Mouse (Mus musculus) ovary, adult 18-20 months (tissue): ENCODE data around the gene Neu3.
A peak's percentile ranks its signal among the peaks of the same experiment; 100 is the strongest.

Experiments
- DNase-seq: peaks from one replicate; pipeline ENCODE4 v3.0.0; 2022; ENCODE audit warnings: low spot score, mixed read lengths

The Neu3 gene

GRCm38 (mm10) chr7:99828083-99828570, at the start of gene Neu3:
Neu3 (minus strand) TSS chr7:99828417.
- DNase-seq, result peak; percentile 91

GRCm38 (mm10) chr7:99876345-99876744, 48.1 kb upstream of the Neu3 start:
- peak; percentile 34 for DNase-seq

- DNase-seq, result no peak
Measured at GRCm38 (mm10) chr7:99875891-99876290, 47.7 kb upstream of the Neu3 start.

- no peak for DNase-seq
Measured at GRCm38 (mm10) chr7:99873965-99874364, 45.7 kb upstream of the Neu3 start.

GRCm38 (mm10) chr7:99869296-99869695, 41.1 kb upstream of the Neu3 start:
- DNase-seq, result no peak

- no peak for DNase-seq
Measured at GRCm38 (mm10) chr7:99865219-99865618, 37.0 kb upstream of the Neu3 start.

- DNase-seq, result no peak
Measured at GRCm38 (mm10) chr7:99864241-99865028, 36.2 kb upstream of the Neu3 start.

GRCm38 (mm10) chr7:99863362-99863761, 35.1 kb upstream of the Neu3 start, which contains the start of gene Spcs2:
Spcs2 (minus strand) TSS chr7:99863462.
- no peak for DNase-seq

- peak; percentile 97 for DNase-seq
Measured at GRCm38 (mm10) chr7:99858813-99859585, 30.8 kb upstream of the Neu3 start, which contains the start of gene Xrra1. Xrra1 (plus strand) TSS chr7:99859116.

- DNase-seq, result no peak
Measured at GRCm38 (mm10) chr7:99858175-99858812, 30.1 kb upstream of the Neu3 start.

- DNase-seq, result no peak
Measured at GRCm38 (mm10) chr7:99856266-99856861, 28.1 kb upstream of the Neu3 start.

- no peak for DNase-seq
Measured at GRCm38 (mm10) chr7:99854311-99854710, 26.1 kb upstream of the Neu3 start.

GRCm38 (mm10) chr7:99853350-99853749, 25.1 kb upstream of the Neu3 start:
- no peak for DNase-seq

- DNase-seq, result no peak
Measured at GRCm38 (mm10) chr7:99851618-99852017, 23.4 kb upstream of the Neu3 start.

- no peak for DNase-seq
Measured at GRCm38 (mm10) chr7:99851121-99851520, 22.9 kb upstream of the Neu3 start.

GRCm38 (mm10) chr7:99850534-99850933, 22.3 kb upstream of the Neu3 start:
- no peak for DNase-seq

- DNase-seq, result no peak
Measured at GRCm38 (mm10) chr7:99845533-99846236, 17.5 kb upstream of the Neu3 start.

GRCm38 (mm10) chr7:99838241-99838640, 10.0 kb upstream of the Neu3 start:
- no peak for DNase-seq

GRCm38 (mm10) chr7:99837358-99838071, 9.3 kb upstream of the Neu3 start:
- DNase-seq, result no peak

- no peak for DNase-seq
Measured at GRCm38 (mm10) chr7:99836781-99837180, 8.6 kb upstream of the Neu3 start.
